ENCODE assay signal across 9 mouse cellular contexts in genomic region chr6:114814882-114815650, GRCm38 (mm10).
DNase-seq lines count a peak whose midpoint lies in the region; ATAC-seq and TF ChIP-seq lines count a peak whose summit lies in the region.
"Had no signal": no experiment of that assay in that cellular context is flagged by ENCODE, and none has a peak within 500 bp of the region (broad histone marks: within the 10 kb centered on the region; RNA-seq: fewer than 3 reads in every experiment).

No protein-coding gene starts in this region.

- no peak overlapping the region for H3K4me3 ChIP-seq in E14TG2a.4 (replicated peaks; ENCODE audit: low read length)
- H3K4me3 ChIP-seq in liver, embryonic 14.5 days (ENCODE audit: insufficient read depth in 1 of 2, low read depth in 2 of 2, low read length in 2 of 2), result no peak overlapping the region
- H3K4me3 ChIP-seq: erythroblast, embryonic 14.5 days; midbrain, embryonic 13.5 days had no signal

- H3K9me3 ChIP-seq in E14TG2a.4 (ENCODE audit: low read length), result no peaks in the 10 kb centered on the region
- no peaks in the 10 kb centered on the region for H3K9me3 ChIP-seq in liver, embryonic 14.5 days (ENCODE audit: control insufficient read depth, low read length)
- H3K9me3 ChIP-seq: midbrain, embryonic 13.5 days had no signal

- H3K27ac ChIP-seq in liver, embryonic 14.5 days, result no peak overlapping the region
- H3K27ac ChIP-seq: midbrain, embryonic 13.5 days had no signal

- H3K4me1 ChIP-seq in E14TG2a.4 (replicated peaks; ENCODE audit: low read depth, low read length), result no peaks in the 10 kb centered on the region
- peaks cover 2 to 8% of the 10 kb centered on the region in 2 experiments; a peak in 2 of 4 replicates for H3K4me1 ChIP-seq in liver, embryonic 14.5 days (replicated peaks; ENCODE audit: control insufficient read depth in 2 of 2, insufficient read depth in 2 of 2, low read length in 1 of 2)

- peak; percentile 48 for TF ChIP-seq CTCF in E14TG2a.4 (conservative IDR thresholded peaks at IDR 0.05; ENCODE audit: low read length)
- peak; percentile 73 for TF ChIP-seq CTCF in liver, embryonic 14.5 days (IDR thresholded peaks at IDR 0.05; ENCODE audit: low read depth)

- DNase-seq in kidney, postnatal 4 days, result peak; percentile 55 to 58
- no peak for DNase-seq in kidney, adult 11 months
- peak; percentile 49 for DNase-seq in A20 (ENCODE audit: low read depth, low spot score)
- peak in 1 of 3 experiments; percentile 13 for DNase-seq in liver, embryonic 14.5 days (ENCODE audit: low read depth in 3 of 3, low spot score in 3 of 3)
- no peak for DNase-seq in frontal cortex, postnatal 25 days (ENCODE audit: low spot score in 2 of 2)

- TF ChIP-seq EP300 in liver, embryonic 14.5 days (IDR thresholded peaks at IDR 0.05; ENCODE audit: low read depth), result no peak

- 70% methylated on average over 5 of the region's 5 CpGs for WGBS in liver, embryonic 14.5 days (ENCODE audit: insufficient replicate concordance)

- ATAC-seq in liver, embryonic 14.5 days (ENCODE audit: insufficient read depth), result no peak
- no peak for ATAC-seq in erythroblast, adult 5-6 weeks (replicated peaks; ENCODE audit: low FRiP score, poor library complexity, severe bottlenecking)
- ATAC-seq: midbrain, embryonic 13.5 days had no signal

- no peak overlapping the region for H3K9ac ChIP-seq in liver, embryonic 14.5 days (replicated peaks)
- H3K9ac ChIP-seq: midbrain, embryonic 13.5 days had no signal

- H3K4me2 ChIP-seq in liver, embryonic 14.5 days (ENCODE audit: low read depth), result no peak overlapping the region
- H3K4me2 ChIP-seq: midbrain, embryonic 13.5 days had no signal

- no peaks in the 10 kb centered on the region for H3K27me3 ChIP-seq in E14TG2a.4 (ENCODE audit: insufficient read depth, low read length)
- H3K27me3 ChIP-seq in liver, embryonic 14.5 days (ENCODE audit: control insufficient read depth, insufficient read depth, low read length), result no peaks in the 10 kb centered on the region
- H3K27me3 ChIP-seq: midbrain, embryonic 13.5 days had no signal

- H3K36me3 ChIP-seq in E14TG2a.4 (ENCODE audit: insufficient read depth, low read length), result no peaks in the 10 kb centered on the region
- no peaks in the 10 kb centered on the region for H3K36me3 ChIP-seq in liver, embryonic 14.5 days (replicated peaks; ENCODE audit: control insufficient read depth, insufficient read depth, low read depth)
- H3K36me3 ChIP-seq: midbrain, embryonic 13.5 days had no signal

Comparison
In these comparisons a context has a peak if more than half of its experiments do, and no peak if none do; other contexts are left out.
1. DNase-seq: peak in kidney, postnatal 4 days (2 of 2) and A20 (single experiment); none in kidney, adult 11 months (single experiment) and frontal cortex, postnatal 25 days (0 of 2).